Mouse (Mus musculus) MEL (cell line): ENCODE results near the gene Gpsm2.

Experiments
- CTCF ChIP-seq, 3 experiments: IDR thresholded peaks in 2 of 3; conservative IDR thresholded peaks in 1 of 3; 2 replicates each; pipeline ENCODE4 v1.5.1; 2011 to 2012; ENCODE audit warnings: low read length in 3 of 3, low read depth in 2 of 3, mild to moderate bottlenecking in 2 of 3, improper control_type of control experiment in 1 of 3, inconsistent platforms in 1 of 3, mixed read lengths in 1 of 3, moderate library complexity in 1 of 3; ENCODE audit not compliant: control insufficient read depth in 1 of 3, insufficient read depth in 1 of 3, poor library complexity in 1 of 3, severe bottlenecking in 1 of 3
- MAZ ChIP-seq: IDR thresholded peaks from 2 replicates; pipeline ENCODE4 v1.6.1; 2012; ENCODE audit warnings: low read depth, mild to moderate bottlenecking, inconsistent platforms, low read length, improper control_type of control experiment
- MXI1 ChIP-seq: IDR thresholded peaks from 2 replicates; pipeline ENCODE4 v1.6.1; 2011; ENCODE audit warnings: mild to moderate bottlenecking, low read depth, low read length, improper control_type of control experiment
- POLR2A ChIP-seq, 2 experiments: IDR thresholded peaks; 2 replicates each; pipeline ENCODE4 v1.6.1; 2011 to 2012; ENCODE audit warnings: low read length in 2 of 2, mild to moderate bottlenecking in 2 of 2, control low read depth in 1 of 2, improper control_type of control experiment in 1 of 2, low read depth in 1 of 2, moderate library complexity in 1 of 2; ENCODE audit not compliant: control insufficient read depth in 1 of 2, insufficient read depth in 1 of 2, poor library complexity in 1 of 2
- POLR2AphosphoS2 ChIP-seq: IDR thresholded peaks from 2 replicates; pipeline ENCODE4 v1.6.1; 2011; ENCODE audit warnings: low read length, improper control_type of control experiment
- RAD21 ChIP-seq: IDR thresholded peaks from 2 replicates; pipeline ENCODE4 v1.6.1; 2011; ENCODE audit warnings: mild to moderate bottlenecking, low read depth, low read length, improper control_type of control experiment
- USF2 ChIP-seq, 2 experiments: IDR thresholded peaks; 2 replicates each; pipeline ENCODE4 v1.6.1; 2011 to 2012; ENCODE audit warnings: improper control_type of control experiment in 2 of 2, low read length in 2 of 2, borderline replicate concordance in 1 of 2, inconsistent platforms in 1 of 2, low read depth in 1 of 2, mild to moderate bottlenecking in 1 of 2; ENCODE audit not compliant: insufficient read depth in 1 of 2
- ZC3H11A ChIP-seq: IDR thresholded peaks from 2 replicates; pipeline ENCODE4 v1.6.1; 2012; ENCODE audit warnings: low read depth, mild to moderate bottlenecking, inconsistent platforms, low read length, improper control_type of control experiment
- ZMIZ1 ChIP-seq: IDR thresholded peaks from 2 replicates; pipeline ENCODE4 v1.6.1; 2012; ENCODE audit warnings: low read depth, mild to moderate bottlenecking, inconsistent platforms, low read length, improper control_type of control experiment, moderate library complexity
- ZNF384 ChIP-seq: IDR thresholded peaks from 2 replicates; pipeline ENCODE4 v1.6.1; 2012; ENCODE audit warnings: low read depth, mild to moderate bottlenecking, inconsistent platforms, low read length, improper control_type of control experiment

- TF ChIP-seq POLR2AphosphoS2: no peak
- no peak for TF ChIP-seq CTCF (IDR thresholded peaks at IDR 0.05 in 2 of 3, conservative IDR thresholded peaks at IDR 0.05 in 1 of 3; ENCODE audit: control insufficient read depth in 1 of 3, insufficient read depth in 1 of 3, low read depth in 2 of 3, low read length in 3 of 3, poor library complexity in 1 of 3, severe bottlenecking in 1 of 3)
- TF ChIP-seq ZMIZ1: no peak
- TF ChIP-seq MXI1: no peak
- no peak for TF ChIP-seq RAD21
- no peak for TF ChIP-seq MAZ
- TF ChIP-seq ZNF384: no peak
- TF ChIP-seq USF2 (IDR thresholded peaks at IDR 0.05; ENCODE audit: borderline replicate concordance in 1 of 2, insufficient read depth in 1 of 2, low read depth in 1 of 2, low read length in 2 of 2): no peak
- no peak for TF ChIP-seq ZC3H11A
- no peak for TF ChIP-seq POLR2A (IDR thresholded peaks at IDR 0.05; ENCODE audit: control insufficient read depth in 1 of 2, insufficient read depth in 1 of 2, low read depth in 1 of 2, low read length in 2 of 2, poor library complexity in 1 of 2)
These were observed 63.5 kb downstream of the Gpsm2 start for GRCm38 (mm10) chr3:108658612-108659011.
